Mouse (Mus musculus) embryo, embryonic 10.5 days (tissue): ENCODE data around the gene Slc35b3.

ENCODE experiments used
- DNase-seq: peaks from one replicate; pipeline ENCODE4 v3.0.0-alpha.2; 2015; ENCODE audit warnings: low spot score

Gene Slc35b3

GRCm38 (mm10) chr13:38960063-38961050 is at the start of gene Slc35b3:
TSS of gene Slc35b3 (minus strand) at chr13:38960875.
- DNase-seq: peak; percentile 89

- DNase-seq: no peak
Measured at GRCm38 (mm10) chr13:39010280-39010679, 49.6 kb upstream of the Slc35b3 start.

GRCm38 (mm10) chr13:39003101-39003762 is 42.6 kb upstream of the Slc35b3 start:
- no peak for DNase-seq

GRCm38 (mm10) chr13:39002424-39002823 is 41.7 kb upstream of the Slc35b3 start:
- no peak for DNase-seq

GRCm38 (mm10) chr13:39001434-39001833 is 40.8 kb upstream of the Slc35b3 start:
- no peak for DNase-seq

- DNase-seq: peak; percentile 9
Measured at GRCm38 (mm10) chr13:38998958-38999357, 38.3 kb upstream of the Slc35b3 start.

GRCm38 (mm10) chr13:38992529-38992928 is 31.9 kb upstream of the Slc35b3 start:
- peak; percentile 64 for DNase-seq

GRCm38 (mm10) chr13:38983751-38984150 is 23.1 kb upstream of the Slc35b3 start:
- DNase-seq: no peak

- peak; percentile 9 for DNase-seq
Measured at GRCm38 (mm10) chr13:38980900-38981299, 20.2 kb upstream of the Slc35b3 start.

GRCm38 (mm10) chr13:38976978-38977377 is 16.3 kb upstream of the Slc35b3 start:
- no peak for DNase-seq

- DNase-seq: no peak
Measured at GRCm38 (mm10) chr13:38975853-38976252, 15.2 kb upstream of the Slc35b3 start.

GRCm38 (mm10) chr13:38972602-38973001 is 11.9 kb upstream of the Slc35b3 start:
- DNase-seq: no peak

- DNase-seq: no peak
Measured at GRCm38 (mm10) chr13:38971047-38971446, 10.4 kb upstream of the Slc35b3 start.

- DNase-seq: no peak
Measured at GRCm38 (mm10) chr13:38967518-38967917, 6.8 kb upstream of the Slc35b3 start.

- DNase-seq: no peak
Measured at GRCm38 (mm10) chr13:38966922-38967448, 6.3 kb upstream of the Slc35b3 start.

GRCm38 (mm10) chr13:38962771-38963170 is 2.1 kb upstream of the Slc35b3 start:
- no peak for DNase-seq

- no peak for DNase-seq
Measured at GRCm38 (mm10) chr13:38958037-38958436, 2.6 kb downstream of the Slc35b3 start.

GRCm38 (mm10) chr13:38946296-38947012 is 14.2 kb downstream of the Slc35b3 start:
- no peak for DNase-seq

GRCm38 (mm10) chr13:38945767-38946166 is 14.9 kb downstream of the Slc35b3 start:
- DNase-seq: no peak

GRCm38 (mm10) chr13:38944951-38945350 is 15.7 kb downstream of the Slc35b3 start:
- DNase-seq: no peak

- DNase-seq: no peak
Measured at GRCm38 (mm10) chr13:38941786-38942185, 18.9 kb downstream of the Slc35b3 start.

- DNase-seq: no peak
Measured at GRCm38 (mm10) chr13:38941280-38941679, 19.4 kb downstream of the Slc35b3 start.
